Mouse (Mus musculus): ENCODE data around the gene Eif3b.

Gene Eif3b

GRCm38 (mm10) chr5:140418489-140419441 is at the start of gene Eif3b:
Gene Eif3b, plus strand, starts transcription at chr5:140419328.
- peak; percentile 90 for DNase-seq

GRCm38 (mm10) chr5:140369466-140369865 is 49.7 kb upstream of the Eif3b start:
- no peak for DNase-seq

- DNase-seq, result no peak
Observed at GRCm38 (mm10) chr5:140370446-140371254, 48.5 kb upstream of the Eif3b start.

- DNase-seq, result no peak
Observed at GRCm38 (mm10) chr5:140371671-140372070, 47.5 kb upstream of the Eif3b start.

GRCm38 (mm10) chr5:140373711-140374110 is 45.4 kb upstream of the Eif3b start:
- DNase-seq, result no peak

GRCm38 (mm10) chr5:140374226-140374625 is 44.9 kb upstream of the Eif3b start:
- no peak for DNase-seq

GRCm38 (mm10) chr5:140375249-140375829 is 43.8 kb upstream of the Eif3b start:
- no peak for DNase-seq

- no peak for DNase-seq
Observed at GRCm38 (mm10) chr5:140378121-140378853, 40.8 kb upstream of the Eif3b start.

- DNase-seq, result no peak
Observed at GRCm38 (mm10) chr5:140379299-140379698, 39.8 kb upstream of the Eif3b start.

GRCm38 (mm10) chr5:140381156-140381555 is 38.0 kb upstream of the Eif3b start:
- DNase-seq, result no peak

GRCm38 (mm10) chr5:140382688-140383087 is 36.4 kb upstream of the Eif3b start:
- no peak for DNase-seq

GRCm38 (mm10) chr5:140383559-140383958 is 35.6 kb upstream of the Eif3b start:
- DNase-seq, result no peak

- no peak for DNase-seq
Observed at GRCm38 (mm10) chr5:140384462-140384861, 34.7 kb upstream of the Eif3b start.

- no peak for DNase-seq
Observed at GRCm38 (mm10) chr5:140387236-140387635, 31.9 kb upstream of the Eif3b start.

GRCm38 (mm10) chr5:140387816-140388510 is 31.2 kb upstream of the Eif3b start:
- no peak for DNase-seq

GRCm38 (mm10) chr5:140388588-140389576 is 30.2 kb upstream of the Eif3b start, which contains the start of gene Snx8:
Gene Snx8, minus strand, starts transcription at chr5:140389262.
- DNase-seq, result peak; percentile 89

GRCm38 (mm10) chr5:140389647-140390046 is 29.5 kb upstream of the Eif3b start:
- DNase-seq, result no peak

- no peak for DNase-seq
Observed at GRCm38 (mm10) chr5:140391435-140391834, 27.7 kb upstream of the Eif3b start.

GRCm38 (mm10) chr5:140391981-140392380 is 27.1 kb upstream of the Eif3b start:
- no peak for DNase-seq

- DNase-seq, result no peak
Observed at GRCm38 (mm10) chr5:140392701-140393100, 26.4 kb upstream of the Eif3b start.

Data from right cerebral cortex, postnatal 14 days (tissue).